Mouse (Mus musculus) heart, adult 2 months (tissue): ENCODE results near the gene Gm11437.

Experiments
- CTCF ChIP-seq: fragments of 200-600 bp; IDR thresholded peaks from 2 replicates; pipeline ENCODE4 v1.8.1; 2022; ENCODE audit warnings: antibody characterized with exemption, mild to moderate bottlenecking, moderate library complexity
- POLR2A ChIP-seq: fragments of 200-500 bp; IDR thresholded peaks from 2 replicates; pipeline ENCODE4 v1.6.1; 2011; ENCODE audit warnings: mild to moderate bottlenecking, low read depth, low read length, control low read depth; ENCODE audit not compliant: insufficient read depth

- TF ChIP-seq CTCF (no peak), POLR2A (peak; percentile 48)
These were observed 38.1 kb downstream of the Gm11437 start, which contains the start of the genes Tada2a and Acaca for GRCm38 (mm10) chr11:84128943-84129798.
